Mouse (Mus musculus) ovary, adult 18-20 months (tissue): Measurements from ENCODE around the gene Bpifb1.
"Not testable (repeated sequence)": the region's sequence is repeated elsewhere in the genome, so short reads cannot be mapped to it uniquely, and the experiment has no call there.

Experiments
- DNase-seq: peaks from one replicate; pipeline ENCODE4 v3.0.0; 2022; ENCODE audit warnings: low spot score, mixed read lengths

Gene Bpifb1

GRCm38 (mm10) chr2:154211121-154211520 lies 20.5 kb downstream of the Bpifb1 start:
- DNase-seq = no peak

GRCm38 (mm10) chr2:154211881-154212280 lies 21.3 kb downstream of the Bpifb1 start:
- no peak for DNase-seq

- peak; percentile 61 for DNase-seq
These were observed 24.6 kb downstream of the Bpifb1 start for GRCm38 (mm10) chr2:154215191-154215590.

GRCm38 (mm10) chr2:154219950-154220349 lies 29.3 kb downstream of the Bpifb1 start:
- no peak for DNase-seq

GRCm38 (mm10) chr2:154223265-154223916 lies 32.8 kb downstream of the Bpifb1 start, which contains the start of gene Bpifb5:
Gene Bpifb5, plus strand, starts transcription at chr2:154223742.
- DNase-seq = no peak

- no peak for DNase-seq
These were observed 33.3 kb downstream of the Bpifb1 start for GRCm38 (mm10) chr2:154223917-154224273.

- DNase-seq = no peak
These were observed 36.4 kb downstream of the Bpifb1 start for GRCm38 (mm10) chr2:154226991-154227390.

- DNase-seq = no peak
These were observed 37.2 kb downstream of the Bpifb1 start for GRCm38 (mm10) chr2:154227830-154228229.

- DNase-seq = no peak
These were observed 42.8 kb downstream of the Bpifb1 start for GRCm38 (mm10) chr2:154233426-154233825.

GRCm38 (mm10) chr2:154240771-154241170 lies 50.2 kb downstream of the Bpifb1 start:
- no peak for DNase-seq

GRCm38 (mm10) chr2:154242726-154243125 lies 52.1 kb downstream of the Bpifb1 start:
- DNase-seq = not testable (repeated sequence)

GRCm38 (mm10) chr2:154243356-154244036 lies 52.9 kb downstream of the Bpifb1 start:
- DNase-seq = no peak

GRCm38 (mm10) chr2:154245322-154245721 lies 54.7 kb downstream of the Bpifb1 start:
- no peak for DNase-seq

- not testable (repeated sequence) for DNase-seq
These were observed 64.6 kb downstream of the Bpifb1 start for GRCm38 (mm10) chr2:154255254-154255653.

- DNase-seq = no peak
These were observed 65.2 kb downstream of the Bpifb1 start for GRCm38 (mm10) chr2:154255770-154256169.

GRCm38 (mm10) chr2:154257554-154257953 lies 66.9 kb downstream of the Bpifb1 start, which contains the start of gene Bpifb9a:
Gene Bpifb9a, plus strand, starts transcription at chr2:154257854.
- not testable (repeated sequence) for DNase-seq

- DNase-seq = not testable (repeated sequence)
These were observed 73.8 kb downstream of the Bpifb1 start for GRCm38 (mm10) chr2:154264397-154264796.
